Mouse (Mus musculus) lung, postnatal 0 days (tissue): ENCODE measurements around the gene Tnfrsf13c.

ENCODE experiments used
- CTCF ChIP-seq: IDR thresholded peaks from 2 replicates; pipeline ENCODE4 v1.5.1; 2016; ENCODE audit warnings: antibody characterized with exemption, mild to moderate bottlenecking
- EP300 ChIP-seq: IDR thresholded peaks from 2 replicates; pipeline ENCODE4 v1.6.1; 2016; ENCODE audit warnings: antibody characterized with exemption, mild to moderate bottlenecking, control low read depth

GRCm38 (mm10) chr15:82204680-82205371 lies 19.3 kb downstream of the Tnfrsf13c start:
- TF ChIP-seq CTCF (no peak), EP300 (no peak)
